Mouse (Mus musculus) ovary, adult 18-20 months (tissue): ENCODE results near the gene Znrd1.

Experiments used
- DNase-seq: peaks from one replicate; pipeline ENCODE4 v3.0.0; 2022; ENCODE audit warnings: low spot score, mixed read lengths

Znrd1 gene

DNA sequence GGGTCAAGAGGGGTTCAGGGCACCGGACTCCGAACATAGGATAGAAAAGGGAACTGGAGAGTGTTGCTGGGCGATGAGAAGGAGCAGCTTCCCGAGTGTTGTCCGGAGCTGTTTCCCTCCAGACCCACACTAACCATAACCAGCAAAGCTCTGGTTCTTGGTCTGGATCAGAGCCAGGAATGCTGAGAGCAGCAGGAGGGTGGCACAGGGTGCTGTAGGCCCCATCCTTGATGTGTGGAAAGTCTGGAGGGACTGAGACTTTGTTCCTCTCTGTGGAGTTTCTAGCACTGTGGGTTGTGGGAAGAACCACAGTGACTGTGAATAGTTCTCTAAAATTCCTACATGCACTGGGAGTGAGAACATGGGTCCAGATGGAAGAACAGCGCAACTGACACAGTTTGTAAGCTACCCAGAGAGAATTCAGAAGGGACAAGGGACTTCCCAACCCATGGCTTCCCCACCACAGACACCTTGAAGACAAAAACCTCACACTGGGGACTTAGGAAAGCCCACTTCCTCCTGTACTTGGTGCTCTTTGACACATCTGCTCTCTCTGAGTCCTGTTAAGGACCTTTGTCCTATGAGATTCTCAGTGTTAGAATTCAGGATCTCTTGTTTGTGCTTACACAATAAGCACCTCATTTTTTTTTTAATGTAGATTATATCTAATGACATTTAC lies 13.0 kb upstream of the Znrd1 start:
- DNase-seq = no peak

DNA sequence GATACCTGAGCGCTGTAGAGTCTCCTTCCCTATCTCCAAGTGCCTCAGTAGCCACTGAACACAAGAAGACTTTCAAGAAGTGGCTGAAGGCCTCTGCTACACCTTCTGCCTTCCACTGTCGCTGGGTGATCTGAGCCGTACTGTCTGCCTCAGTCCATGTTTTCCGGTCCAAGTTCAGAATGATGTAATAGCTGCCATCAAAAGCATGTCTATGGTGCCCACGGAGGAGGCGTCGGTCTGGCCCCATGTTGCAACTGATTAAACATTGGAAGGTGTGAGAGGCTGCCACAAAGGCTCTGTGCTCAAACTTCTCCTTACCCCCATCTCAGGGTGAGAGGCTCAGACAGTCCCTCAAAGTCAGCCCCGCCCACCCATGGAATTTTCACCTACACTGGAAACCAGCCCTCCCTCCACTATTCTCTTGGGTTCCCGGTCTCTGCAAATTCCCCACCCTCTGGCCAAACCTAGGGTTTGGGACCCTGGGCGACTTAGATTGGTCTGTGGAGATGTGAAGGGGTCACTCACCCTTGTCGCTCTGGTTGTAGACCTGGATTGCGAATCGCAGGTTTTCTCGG lies 12.0 kb upstream of the Znrd1 start:
- DNase-seq = no peak

DNA sequence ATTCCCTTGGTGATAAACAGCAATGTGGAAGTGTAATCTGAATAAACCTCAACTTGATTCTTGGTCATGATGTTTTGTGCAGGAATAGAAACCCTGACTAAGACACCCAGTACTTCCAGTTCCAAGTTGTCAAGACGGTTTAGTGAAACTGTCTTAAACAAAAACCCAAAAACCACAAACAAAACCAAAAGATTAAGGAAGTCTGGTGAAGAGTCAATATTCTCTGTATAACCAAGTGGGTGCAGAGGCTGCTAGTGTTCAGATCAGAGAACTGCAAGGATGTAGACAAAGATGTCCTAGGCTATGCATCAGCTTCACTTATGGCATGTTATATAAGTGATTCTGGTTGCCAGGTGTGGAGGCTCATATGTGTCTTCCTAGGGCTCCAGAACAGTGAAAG lies 8.5 kb upstream of the Znrd1 start:
- DNase-seq = no peak

- no peak for DNase-seq
Measured at GRCm38 (mm10) chr17:36961125-36961524, 2.8 kb upstream of the Znrd1 start.

DNA sequence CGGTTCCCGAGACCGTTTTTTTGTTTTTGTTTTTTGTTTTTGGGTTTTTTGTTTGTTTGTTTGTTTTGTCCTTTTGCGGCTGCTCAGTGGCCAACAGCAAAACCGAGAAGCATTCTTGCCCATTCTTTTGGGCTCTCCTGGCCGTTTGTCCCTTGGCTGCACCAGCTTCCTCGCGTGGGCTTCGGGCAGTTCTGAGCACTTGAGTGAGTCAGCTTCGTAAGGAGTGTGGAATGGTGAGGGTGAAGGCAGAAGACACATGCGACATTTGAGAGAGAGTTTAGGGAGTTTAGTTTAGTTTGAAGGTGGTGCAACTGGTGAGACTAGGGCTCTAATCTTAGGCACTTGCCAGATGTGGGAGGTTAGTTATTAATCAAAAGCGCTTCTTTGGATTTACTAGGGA lies 525 bp upstream of the Znrd1 start:
- DNase-seq = no peak

- no peak for DNase-seq
Measured at GRCm38 (mm10) chr17:36953062-36953461, 5.3 kb downstream of the Znrd1 start.

DNA sequence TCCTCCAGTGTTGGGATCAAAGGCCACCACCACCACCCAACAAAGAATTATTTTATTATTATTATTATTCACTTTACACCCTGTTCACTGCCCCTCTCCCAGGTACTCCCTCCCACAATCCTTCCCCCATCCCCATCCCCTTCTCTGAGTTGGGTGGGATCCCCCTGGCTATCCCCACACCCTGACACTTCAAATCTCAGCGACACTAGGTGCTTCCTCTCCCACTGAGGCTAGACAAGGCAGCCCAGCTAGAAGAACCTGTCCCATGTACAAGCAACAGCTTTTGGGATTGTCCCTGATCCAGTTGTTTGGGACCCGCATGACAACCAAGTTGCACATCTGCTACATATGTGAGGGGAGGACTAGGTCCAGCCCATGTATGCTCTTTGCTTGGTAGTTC lies 5.7 kb downstream of the Znrd1 start:
- DNase-seq = no peak

- peak; percentile 95 for DNase-seq
Measured at GRCm38 (mm10) chr17:36950981-36951947, 7.1 kb downstream of the Znrd1 start, which contains the start of gene Ppp1r11. Ppp1r11 (minus strand) TSS chr17:36951741.

GRCm38 (mm10) chr17:36949265-36949664 lies 9.1 kb downstream of the Znrd1 start:
- no peak for DNase-seq

DNA sequence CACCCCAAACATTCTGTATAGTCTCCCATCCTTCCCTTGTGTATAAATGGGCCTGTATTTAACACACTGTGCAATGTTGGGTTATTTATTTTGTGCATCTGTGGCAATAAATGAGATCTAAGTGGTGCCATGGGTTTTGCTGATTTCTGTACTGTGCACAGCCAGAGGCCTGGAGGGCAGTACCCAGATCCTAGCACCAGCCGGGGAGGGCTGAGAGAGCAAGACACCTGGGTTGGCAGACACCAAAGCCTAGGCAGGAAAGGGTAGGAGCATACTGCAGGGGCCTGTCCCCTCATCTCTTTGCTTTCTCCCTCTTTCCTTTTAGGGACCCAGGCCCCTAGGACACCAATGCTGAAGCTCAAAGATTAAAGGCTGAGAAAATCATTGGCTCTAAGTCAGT lies 10.1 kb downstream of the Znrd1 start:
- no peak for DNase-seq

GRCm38 (mm10) chr17:36947051-36947819 lies 11.1 kb downstream of the Znrd1 start:
- DNase-seq = peak; percentile 44

DNA sequence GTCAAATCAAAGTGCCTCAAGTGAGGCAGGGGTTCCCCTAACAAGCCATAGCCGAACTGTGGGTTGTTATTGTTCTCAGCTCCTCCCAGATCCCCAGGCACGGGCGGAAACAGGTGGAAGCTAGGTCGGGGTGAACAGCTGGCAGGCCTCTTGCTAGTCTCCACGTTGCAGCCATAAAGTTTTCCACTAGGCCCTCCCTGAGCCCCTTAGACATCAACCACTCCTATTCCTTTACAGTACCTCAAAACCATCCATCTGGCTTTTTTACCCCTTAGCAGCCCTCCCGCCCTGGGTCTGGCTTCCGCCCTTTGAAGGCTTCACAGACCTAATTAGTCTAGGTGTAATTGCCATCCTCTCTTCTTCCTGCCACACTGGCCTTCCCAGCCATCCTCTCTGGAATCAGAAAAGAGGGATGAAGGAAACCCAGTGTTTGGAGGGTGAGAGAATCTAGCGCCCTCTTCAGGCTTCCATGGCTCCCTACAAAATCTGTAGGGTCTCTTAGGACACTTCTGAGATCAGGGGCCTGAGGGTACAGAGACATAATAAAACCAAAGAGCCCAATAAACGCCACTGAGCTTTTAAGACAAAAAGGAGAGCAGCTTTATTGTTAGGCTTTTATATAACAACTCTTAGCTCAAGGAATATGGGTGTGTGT lies 14.1 kb downstream of the Znrd1 start:
- no peak for DNase-seq

DNA sequence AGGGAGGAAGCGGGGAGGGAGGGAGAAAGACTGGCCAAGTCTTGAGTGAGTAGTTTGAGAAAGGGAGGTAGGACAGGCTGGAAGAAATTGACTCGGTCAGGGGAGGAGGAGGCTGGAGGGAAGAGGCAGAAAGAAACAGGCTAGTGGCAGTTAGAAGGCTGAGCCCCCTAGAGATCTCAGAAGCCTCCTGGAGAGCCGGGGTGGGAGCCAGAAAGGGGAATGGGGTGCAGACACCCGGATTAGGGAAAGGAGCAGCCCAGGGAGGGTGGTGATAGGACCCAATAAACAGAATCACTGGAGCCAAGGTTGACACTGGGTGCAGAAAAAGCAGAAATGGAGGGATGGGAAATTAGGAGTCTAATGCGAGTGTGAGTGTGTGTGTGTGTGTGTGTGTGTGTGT lies 14.7 kb downstream of the Znrd1 start:
- DNase-seq = no peak

GRCm38 (mm10) chr17:36942791-36943471 lies 15.4 kb downstream of the Znrd1 start, which contains the start of gene Rnf39:
Rnf39 (plus strand) TSS chr17:36942918.
- no peak for DNase-seq

DNA sequence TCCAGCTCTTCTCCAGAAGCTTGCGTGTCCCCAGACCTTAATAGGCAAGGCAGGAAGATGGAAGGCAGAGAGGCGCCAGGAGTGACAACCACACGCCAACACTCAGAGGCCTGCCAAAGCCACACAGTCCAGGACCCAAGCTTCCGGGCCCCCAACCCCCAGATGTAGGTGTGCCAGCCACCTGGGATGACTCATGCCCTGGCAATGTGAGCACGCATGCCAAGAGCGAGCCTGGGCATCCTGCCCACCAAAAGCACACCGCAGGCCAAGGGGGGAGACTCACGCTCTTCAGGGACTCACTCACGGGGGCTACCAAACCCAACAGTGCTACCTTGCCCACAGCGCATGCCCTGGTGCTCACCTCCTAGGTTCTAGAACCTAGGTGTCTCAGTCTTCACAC lies 16.0 kb downstream of the Znrd1 start:
- peak; percentile 31 for DNase-seq

DNA sequence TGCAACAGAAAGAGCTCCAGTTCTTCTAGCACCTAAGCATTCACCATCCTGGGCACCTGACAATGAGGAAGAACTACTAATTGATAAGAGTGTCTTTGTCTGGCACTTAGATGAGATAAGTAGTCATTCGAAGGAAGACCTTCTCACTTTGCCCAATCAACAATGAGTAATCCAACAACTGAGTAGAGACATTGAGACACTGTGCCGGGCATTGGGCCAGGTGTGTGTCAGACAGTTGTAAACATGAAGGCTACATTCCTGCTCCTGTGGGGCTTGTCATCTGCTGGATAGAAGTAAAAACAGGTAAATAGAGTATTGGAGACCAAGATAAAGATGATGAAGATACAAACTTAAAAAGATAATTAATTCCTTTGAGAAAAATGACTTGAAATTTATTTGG lies 20.3 kb downstream of the Znrd1 start:
- DNase-seq = no peak

DNA sequence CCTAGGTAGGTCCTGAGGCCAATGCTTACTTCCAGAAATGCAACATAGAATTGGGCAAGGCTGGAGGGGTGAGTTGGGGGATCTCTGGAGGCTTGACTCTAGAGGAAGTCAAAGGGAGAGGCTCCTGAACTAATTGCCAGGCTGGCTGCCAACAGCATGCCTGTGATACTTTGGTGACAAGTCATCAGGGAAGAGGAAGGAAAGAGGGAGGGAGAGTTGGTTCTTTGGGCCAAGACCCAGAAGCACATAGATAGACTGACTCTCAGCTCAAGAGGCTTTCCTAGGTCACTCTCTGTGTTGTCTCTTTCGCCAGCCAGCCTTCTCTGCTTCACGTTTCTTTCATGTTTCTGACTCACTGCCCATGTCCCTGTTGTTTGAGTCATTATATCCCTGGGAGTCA lies 26.6 kb downstream of the Znrd1 start:
- no peak for DNase-seq

DNA sequence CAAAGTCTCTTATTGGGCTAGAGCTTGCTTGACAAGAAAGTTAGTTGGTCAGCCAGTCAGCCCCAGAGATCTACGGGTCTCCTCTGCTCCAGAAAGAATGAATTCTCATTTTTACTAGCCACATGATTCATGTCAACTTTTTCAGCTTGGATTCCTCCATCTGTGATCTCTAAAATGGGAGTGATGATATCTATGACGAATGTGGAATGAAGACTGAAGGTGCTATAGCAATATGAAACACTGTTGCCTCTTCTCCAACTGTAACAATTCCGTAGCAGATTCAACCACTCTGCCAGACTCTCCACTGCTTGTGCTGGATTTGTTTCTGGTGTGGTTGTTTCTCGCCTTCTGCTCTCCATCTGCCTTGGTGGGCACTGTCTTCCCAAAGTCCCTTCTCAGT lies 27.2 kb downstream of the Znrd1 start:
- DNase-seq = no peak

DNA sequence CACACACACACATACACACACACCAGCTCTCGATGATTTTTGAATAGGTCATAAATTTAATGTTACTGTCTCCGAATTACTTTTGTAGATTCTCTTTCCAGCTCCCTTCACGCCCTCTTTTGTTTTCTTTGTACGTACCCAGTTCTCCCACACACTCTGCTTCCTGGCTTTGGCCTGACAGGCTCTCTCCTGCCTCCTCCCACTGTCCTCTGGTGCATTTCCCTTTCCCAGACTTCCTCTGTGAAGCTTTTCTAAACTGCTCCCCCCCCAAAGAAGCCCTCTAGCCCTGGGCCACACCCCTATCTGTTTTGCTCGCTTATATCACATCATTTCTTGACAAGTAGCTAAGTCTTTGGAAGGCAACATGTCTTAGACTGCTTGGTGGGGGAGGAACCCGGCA lies 28.1 kb downstream of the Znrd1 start:
- DNase-seq = no peak

DNA sequence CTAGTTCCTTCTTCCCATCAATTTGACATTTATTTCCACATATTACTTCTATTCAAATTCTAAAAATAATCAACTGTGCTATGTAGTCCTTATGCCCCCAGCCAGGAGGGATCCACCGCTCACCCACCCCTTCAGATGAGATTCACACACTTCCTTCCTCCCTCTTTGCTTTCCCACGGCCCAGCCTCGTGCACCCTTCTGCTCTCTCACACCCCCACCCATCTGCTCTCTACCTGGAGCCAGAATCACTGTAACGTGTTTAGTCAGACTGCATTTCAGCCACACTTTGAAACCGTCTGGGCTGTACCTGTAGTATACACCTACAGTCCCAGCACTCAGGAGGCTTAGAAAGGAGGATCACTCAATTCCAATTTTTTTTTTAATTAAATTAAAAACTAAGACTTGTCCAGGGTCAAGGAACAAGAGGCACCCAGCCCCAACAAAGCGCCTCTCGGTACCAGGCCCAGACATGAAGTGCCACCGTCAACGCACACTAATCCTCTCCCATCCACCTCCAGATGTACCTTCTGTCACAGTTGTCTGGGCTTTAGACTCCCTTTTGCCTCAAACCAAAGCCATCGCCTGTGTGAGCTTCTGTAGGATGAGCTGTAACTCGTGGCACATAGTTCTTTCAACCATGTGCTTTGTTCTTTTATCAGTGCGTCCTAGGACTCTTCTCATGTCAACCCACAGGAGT lies 29.0 kb downstream of the Znrd1 start:
- no peak for DNase-seq
